Mouse (Mus musculus) leukemia stem cell, adult 10-12 weeks (primary cell): ENCODE results near the gene Gm15130. TPM values are rescaled to one million over a fixed set of nuclear protein-coding genes. Genes with fewer than 3 reads are reported as not detected.

Source experiments
- polyA plus RNA-seq: library from polyadenylated mRNA; stranded (reverse); fragments of >175 nt; gene quantifications from 2 replicates; pipeline ENCODE4 v1.2.3, GENCODE M21; 2012; ENCODE audit warnings: low replicate concordance

The Gm15130 gene
- polyA plus RNA-seq, result not detected in 2 replicates

DNA sequence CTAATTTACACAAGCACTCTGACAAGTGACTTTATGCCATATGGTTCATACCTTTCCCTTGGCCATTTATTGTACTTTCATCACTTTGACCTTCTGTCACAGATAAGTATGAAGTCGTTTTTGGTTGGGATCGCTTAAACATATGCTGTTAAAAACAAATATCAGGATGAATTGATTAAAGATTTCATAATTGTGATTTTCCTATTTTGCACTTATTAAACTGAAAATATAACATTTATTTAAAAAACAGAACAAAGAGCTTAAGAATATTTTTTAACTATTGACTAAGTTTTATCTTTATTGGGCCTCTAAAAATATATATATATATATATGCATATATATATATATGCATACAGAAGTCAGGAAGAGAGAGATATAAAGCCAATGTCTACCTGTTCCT is at the start of gene Gm15130:
Gene Gm15130 (minus strand): TSS at position 101 of the 400 bp plus-strand sequence.

DNA sequence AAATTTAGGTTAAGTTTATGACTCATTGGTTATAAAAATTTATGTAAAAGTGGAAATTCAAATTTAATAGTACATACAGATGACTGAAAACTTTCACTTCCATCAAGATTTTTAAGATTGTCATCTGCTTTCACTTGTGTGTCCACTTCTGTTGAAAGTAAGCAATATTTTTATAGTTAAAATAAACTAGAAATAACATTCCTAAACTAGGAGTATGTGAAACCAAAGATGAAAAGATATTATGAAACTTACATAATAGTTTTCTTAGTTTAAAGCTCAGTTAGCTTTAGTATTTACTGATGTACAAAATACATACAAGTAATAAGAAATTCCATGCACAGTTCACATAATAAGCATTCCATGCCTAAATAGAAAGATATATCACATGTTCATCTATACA is 46.9 kb downstream of the Gm15130 start, which contains the start of gene Gm13941:
Gene Gm13941 (minus strand): TSS at position 101 of the 400 bp plus-strand sequence.

Other genes with a start within 250 kb of the Gm15130 start
- gene Ano3, start 202.0 kb downstream of the Gm15130 start, polyA plus RNA-seq, result not detected in 2 replicates
- gene Gm13941, start 47.0 kb downstream of the Gm15130 start, polyA plus RNA-seq, result not detected in 2 replicates
- gene 4930430A15Rik, start 76.7 kb upstream of the Gm15130 start, polyA plus RNA-seq, result not detected in 2 replicates
- gene Olfr1275, start 82.3 kb upstream of the Gm15130 start, polyA plus RNA-seq, result not detected in 2 replicates
- 0.03 TPM in 1 of 2 replicates, not detected in the other for gene Olfr1276, start 101.6 kb upstream of the Gm15130 start, polyA plus RNA-seq
- gene Olfr1277, start 121.2 kb upstream of the Gm15130 start, polyA plus RNA-seq, result not detected in 2 replicates
- gene Olfr1278, start 137.2 kb upstream of the Gm15130 start, polyA plus RNA-seq, result not detected in 2 replicates
- gene Olfr1279, start 147.7 kb upstream of the Gm15130 start, polyA plus RNA-seq, result not detected in 2 replicates
- not detected in 2 replicates for gene Olfr1280, start 161.1 kb upstream of the Gm15130 start, polyA plus RNA-seq
- not detected in 2 replicates for gene Olfr1281, start 173.6 kb upstream of the Gm15130 start, polyA plus RNA-seq
- gene Olfr1282, start 183.1 kb upstream of the Gm15130 start, polyA plus RNA-seq, result not detected in 2 replicates
- gene Olfr1283, start 213.9 kb upstream of the Gm15130 start, polyA plus RNA-seq, result not detected in 2 replicates
- not detected in 2 replicates for gene Olfr1284, start 222.6 kb upstream of the Gm15130 start, polyA plus RNA-seq